Mouse (Mus musculus): Measurements from ENCODE around the gene Irf2. TPM values are rescaled to one million over a fixed set of nuclear protein-coding genes. Genes with fewer than 3 reads are reported as not detected.

The Irf2 gene
- polyA plus RNA-seq, 1 experiment from 2014 or later, result 29.0 TPM

DNA sequence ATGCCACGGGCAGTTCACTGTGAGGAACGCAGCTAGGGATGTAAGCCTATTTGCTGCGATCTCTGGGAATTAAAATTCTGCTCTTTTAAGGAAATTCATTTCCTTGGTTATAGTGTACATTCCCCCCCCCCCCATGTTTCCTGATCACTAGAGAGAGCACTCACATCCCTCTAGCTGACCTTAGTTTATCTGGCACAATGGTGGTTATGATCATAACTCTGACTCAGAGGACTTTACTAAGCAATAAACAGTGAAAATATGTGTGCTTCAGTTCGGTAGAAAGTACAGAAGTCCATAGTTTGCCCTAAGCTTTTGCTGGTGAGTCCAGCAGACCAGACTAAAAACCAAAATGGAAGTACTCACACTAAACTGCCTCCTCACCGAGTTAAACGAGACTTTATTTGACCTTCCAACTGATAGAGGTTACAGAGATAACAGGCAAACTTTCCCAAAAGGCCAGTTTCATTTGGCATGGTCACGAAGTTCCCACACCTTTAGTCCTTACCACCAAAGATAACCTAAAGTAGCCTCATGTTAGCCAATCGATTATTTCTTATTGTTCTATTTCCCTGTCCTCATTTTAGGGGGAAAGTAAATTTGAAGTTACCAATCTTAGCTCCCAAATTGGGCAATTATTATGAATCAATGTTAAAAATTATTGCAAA lies 142.4 kb downstream of the Irf2 start:
- 72% methylated on average over 8 of the region's 8 CpGs for WGBS
- Histone ChIP-seq H3K9ac (ENCODE audit: low read depth, low read length) (no peak overlapping the region), H3K9me3 (ENCODE audit: control insufficient read depth, low read length) (no peaks in the 10 kb centered on the region), H3K4me3 (ENCODE audit: low read length) (no peak overlapping the region), H3K4me2 (ENCODE audit: low read depth, low read length) (no peak overlapping the region), H3K27me3 (replicated peaks; ENCODE audit: control insufficient read depth, insufficient read depth, low read length) (no peaks in the 10 kb centered on the region), H3K27ac (ENCODE audit: low read length) (peak overlapping the region; percentile 64), H3K4me1 (ENCODE audit: control insufficient read depth, insufficient read depth, low read length) (peaks cover 10% of the 10 kb centered on the region; the same call in 1 of the 2 replicates), H3K36me3 (ENCODE audit: control insufficient read depth, insufficient read depth, low read length) (no peaks in the 10 kb centered on the region)
- ATAC-seq, result peak; percentile 86

DNA sequence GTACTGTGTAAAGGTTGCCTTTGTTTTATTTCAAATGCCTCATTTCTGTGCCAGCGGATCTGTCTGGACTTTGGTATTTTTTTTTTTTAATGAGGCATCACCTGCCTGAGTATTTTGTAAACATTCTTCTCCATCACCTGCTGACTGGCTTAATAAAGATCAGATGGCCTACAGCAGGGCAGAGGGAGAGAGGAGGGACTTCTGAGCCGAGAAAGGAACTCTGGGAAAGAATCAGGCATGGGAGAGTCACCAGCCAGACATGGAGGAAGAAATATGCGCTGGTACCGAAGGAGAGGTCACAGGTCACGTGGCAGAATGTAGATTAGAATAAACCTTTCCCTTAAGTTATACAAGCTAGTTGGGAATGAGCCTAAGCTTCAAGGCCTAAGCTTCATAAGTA lies 143.2 kb downstream of the Irf2 start:
- 32% methylated on average over 5 of the region's 5 CpGs for WGBS
- peak overlapping the region; percentile 40; the same call in 1 of the 2 replicates for H3K27ac ChIP-seq (ENCODE audit: low read length)
- no peaks in the 10 kb centered on the region for H3K9me3 ChIP-seq (ENCODE audit: control insufficient read depth, low read length)

DNA sequence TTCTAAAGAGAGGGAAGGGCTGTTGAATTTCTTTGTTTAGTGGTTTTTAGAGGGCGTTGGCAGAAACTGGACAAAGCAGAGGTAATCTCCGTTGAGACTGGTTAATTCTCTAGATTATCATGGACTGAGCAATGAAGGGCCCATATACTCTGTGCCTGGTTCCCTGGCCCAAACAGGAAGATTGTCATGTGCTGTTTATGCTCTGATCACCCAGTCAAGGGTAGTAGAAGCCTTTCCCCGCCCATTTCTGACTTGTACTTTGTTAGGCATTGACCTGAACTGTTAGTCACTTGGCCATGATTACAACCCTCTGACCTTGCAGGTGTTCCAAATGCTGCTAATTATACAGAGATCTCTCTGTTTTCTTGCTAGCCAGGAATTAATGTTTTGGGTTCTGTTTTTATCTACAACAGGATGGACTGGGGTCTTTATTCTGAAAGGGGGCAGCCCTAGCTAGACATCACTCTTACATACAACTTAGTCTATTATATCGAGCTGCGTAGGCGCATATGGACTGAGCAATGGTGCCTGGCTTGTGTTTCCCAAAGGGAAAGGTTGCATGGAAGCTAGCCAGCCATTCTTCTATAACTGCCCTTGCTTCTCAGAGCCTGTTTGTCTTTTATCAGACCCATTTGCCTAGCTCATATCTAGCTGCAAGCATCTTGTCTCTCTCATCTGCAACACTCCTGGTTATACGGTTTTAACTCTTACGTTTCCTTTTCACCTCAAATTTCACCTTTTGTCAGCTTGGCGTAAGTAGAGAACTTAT lies 143.9 kb downstream of the Irf2 start:
- H3K36me3 ChIP-seq (ENCODE audit: control insufficient read depth, insufficient read depth, low read length), result no peaks in the 10 kb centered on the region
- H3K27me3 ChIP-seq (replicated peaks; ENCODE audit: control insufficient read depth, insufficient read depth, low read length), result no peaks in the 10 kb centered on the region
- peaks cover 13% of the 10 kb centered on the region; the same call in 1 of the 2 replicates for H3K4me1 ChIP-seq (ENCODE audit: control insufficient read depth, insufficient read depth, low read length)
- no peak overlapping the region for H3K4me2 ChIP-seq (ENCODE audit: low read depth, low read length)
- H3K27ac ChIP-seq (ENCODE audit: low read length), result peak overlapping the region; percentile 40; the same call in 1 of the 2 replicates
- ATAC-seq, result peak; percentile 38; the same call in 1 of the 2 replicates
- no peaks in the 10 kb centered on the region for H3K9me3 ChIP-seq (ENCODE audit: control insufficient read depth, low read length)
- WGBS, result 84% methylated on average over 9 of the region's 9 CpGs
- no peak overlapping the region for H3K4me3 ChIP-seq (ENCODE audit: low read length)
- H3K9ac ChIP-seq (ENCODE audit: low read depth, low read length), result no peak overlapping the region

More for the DNA sequence above, 143.2 kb downstream of the Irf2 start:
- Histone ChIP-seq H3K4me1 (ENCODE audit: control insufficient read depth, insufficient read depth, low read length) (peaks cover 10% of the 10 kb centered on the region; the same call in 1 of the 2 replicates), H3K4me3 (ENCODE audit: low read length) (no peak overlapping the region), H3K27me3 (replicated peaks; ENCODE audit: control insufficient read depth, insufficient read depth, low read length) (no peaks in the 10 kb centered on the region), H3K4me2 (ENCODE audit: low read depth, low read length) (no peak overlapping the region), H3K9ac (ENCODE audit: low read depth, low read length) (no peak overlapping the region), H3K36me3 (ENCODE audit: control insufficient read depth, insufficient read depth, low read length) (no peaks in the 10 kb centered on the region)
- no peak for ATAC-seq

DNA sequence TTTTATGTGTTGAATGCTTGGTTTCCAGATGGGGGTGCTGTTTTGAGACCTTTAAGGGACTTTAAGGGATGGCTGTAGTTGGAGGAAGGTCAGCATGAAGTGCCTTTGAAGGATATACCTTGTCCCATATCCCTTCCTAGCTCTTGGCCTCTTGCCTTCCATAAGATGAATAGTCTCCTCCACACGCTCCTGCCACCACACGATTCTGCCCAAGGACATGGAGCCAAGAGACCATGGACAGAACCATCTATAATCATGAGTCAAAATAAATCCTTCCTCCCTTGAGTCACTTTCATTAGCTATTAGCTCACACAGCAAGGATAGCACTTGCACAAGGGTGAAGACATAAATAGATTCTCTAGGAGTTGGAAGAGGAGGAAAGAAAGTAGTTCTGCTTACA lies 146.3 kb downstream of the Irf2 start:
- Histone ChIP-seq H3K4me1 (ENCODE audit: control insufficient read depth, insufficient read depth, low read length) (peaks cover 15% of the 10 kb centered on the region; the same call in 1 of the 2 replicates), H3K9ac (ENCODE audit: low read depth, low read length) (no peak overlapping the region), H3K27me3 (replicated peaks; ENCODE audit: control insufficient read depth, insufficient read depth, low read length) (no peaks in the 10 kb centered on the region), H3K4me2 (ENCODE audit: low read depth, low read length) (no peak overlapping the region), H3K36me3 (ENCODE audit: control insufficient read depth, insufficient read depth, low read length) (no peaks in the 10 kb centered on the region), H3K9me3 (ENCODE audit: control insufficient read depth, low read length) (no peaks in the 10 kb centered on the region), H3K4me3 (ENCODE audit: low read length) (no peak overlapping the region), H3K27ac (ENCODE audit: low read length) (no peak overlapping the region)
- ATAC-seq, result no peak
- WGBS, result 81% methylated on average over 2 of the region's 2 CpGs

DNA sequence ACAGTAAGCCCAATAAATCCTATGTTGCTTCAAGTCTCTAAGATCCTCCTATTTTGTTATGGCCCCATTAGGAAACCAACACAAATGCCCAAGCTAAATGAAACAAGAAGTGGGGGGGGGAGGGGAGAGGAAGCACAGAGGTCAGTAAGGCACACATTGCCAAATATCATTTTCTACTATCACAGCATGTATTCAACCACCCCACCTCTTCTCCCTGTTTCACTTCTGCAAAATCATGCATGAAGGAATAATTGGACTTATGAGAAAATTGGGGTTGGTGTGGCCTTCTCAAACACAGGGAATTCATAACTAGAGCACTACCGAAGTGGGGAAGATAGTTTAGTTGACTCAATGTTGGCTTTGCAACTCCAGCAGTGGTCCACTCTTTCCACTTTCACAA lies 146.7 kb downstream of the Irf2 start:
- WGBS, result 87% methylated on average over 1 of the region's 1 CpGs
- Histone ChIP-seq H3K4me3 (ENCODE audit: low read length) (no peak overlapping the region), H3K4me1 (ENCODE audit: control insufficient read depth, insufficient read depth, low read length) (peaks cover 15% of the 10 kb centered on the region; the same call in 1 of the 2 replicates), H3K9me3 (ENCODE audit: control insufficient read depth, low read length) (no peaks in the 10 kb centered on the region), H3K9ac (ENCODE audit: low read depth, low read length) (no peak overlapping the region), H3K27me3 (replicated peaks; ENCODE audit: control insufficient read depth, insufficient read depth, low read length) (no peaks in the 10 kb centered on the region), H3K4me2 (ENCODE audit: low read depth, low read length) (no peak overlapping the region), H3K27ac (ENCODE audit: low read length) (no peak overlapping the region), H3K36me3 (ENCODE audit: control insufficient read depth, insufficient read depth, low read length) (no peaks in the 10 kb centered on the region)
- ATAC-seq, result no peak

DNA sequence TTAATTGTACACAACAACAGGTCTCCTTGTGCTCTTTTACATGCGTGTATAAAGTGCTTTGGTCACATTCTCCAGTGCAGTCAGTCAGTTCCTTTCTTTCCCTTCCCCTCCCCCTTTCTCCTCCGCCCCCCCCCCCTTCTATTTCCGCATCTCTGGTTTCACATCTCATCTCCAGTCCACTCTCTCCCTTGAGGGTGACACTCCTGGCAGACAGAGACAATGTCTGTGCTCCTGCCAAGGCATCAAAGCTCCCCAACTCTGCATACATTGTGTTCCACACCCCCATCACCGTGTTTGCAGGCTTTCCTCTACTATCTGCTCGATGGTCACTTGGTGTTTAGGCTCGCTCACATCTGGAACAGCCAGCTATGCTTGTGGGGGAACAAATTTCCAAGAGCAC lies 147.9 kb downstream of the Irf2 start:
- H3K4me2 ChIP-seq (ENCODE audit: low read depth, low read length), result no peak overlapping the region
- no peaks in the 10 kb centered on the region for H3K36me3 ChIP-seq (ENCODE audit: control insufficient read depth, insufficient read depth, low read length)
- no peaks in the 10 kb centered on the region for H3K9me3 ChIP-seq (ENCODE audit: control insufficient read depth, low read length)
- H3K4me1 ChIP-seq (ENCODE audit: control insufficient read depth, insufficient read depth, low read length), result peaks cover 19% of the 10 kb centered on the region
- no peak for ATAC-seq
- H3K27ac ChIP-seq (ENCODE audit: low read length), result no peak overlapping the region
- no peak overlapping the region for H3K9ac ChIP-seq (ENCODE audit: low read depth, low read length)
- H3K4me3 ChIP-seq (ENCODE audit: low read length), result no peak overlapping the region
- WGBS, result 79% methylated on average over 6 of the region's 6 CpGs
- H3K27me3 ChIP-seq (replicated peaks; ENCODE audit: control insufficient read depth, insufficient read depth, low read length), result no peaks in the 10 kb centered on the region

DNA sequence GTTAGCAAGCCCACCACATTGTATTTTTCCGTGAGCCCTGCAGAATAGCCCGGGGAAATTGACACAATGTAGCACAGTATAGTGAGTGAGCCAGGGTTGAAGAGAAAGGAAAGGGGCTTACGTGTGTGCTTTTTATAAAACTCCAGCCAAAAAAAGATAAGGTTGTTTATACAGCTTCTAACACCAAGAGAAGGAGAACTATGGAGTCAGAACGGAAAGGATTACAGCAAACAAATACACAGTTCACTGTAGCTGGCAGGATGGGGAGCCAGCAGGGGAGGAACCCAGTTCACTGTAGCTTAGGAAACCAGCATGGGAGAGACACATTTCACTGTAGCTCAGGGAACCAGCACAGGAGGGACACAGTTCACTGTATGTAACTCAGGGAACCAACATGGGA lies 149.0 kb downstream of the Irf2 start:
- ATAC-seq, result no peak; the same call in 1 of the 2 replicates
- no peaks in the 10 kb centered on the region for H3K9me3 ChIP-seq (ENCODE audit: control insufficient read depth, low read length)
- H3K27ac ChIP-seq (ENCODE audit: low read length), result 0 out of 2 replicates have a peak overlapping the region, but pooled peaks have one; percentile 12
- H3K4me2 ChIP-seq (ENCODE audit: low read depth, low read length), result no peak overlapping the region
- H3K4me3 ChIP-seq (ENCODE audit: low read length), result no peak overlapping the region
- no peak overlapping the region for H3K9ac ChIP-seq (ENCODE audit: low read depth, low read length)
- H3K4me1 ChIP-seq (ENCODE audit: control insufficient read depth, insufficient read depth, low read length), result peaks cover 17% of the 10 kb centered on the region
- H3K36me3 ChIP-seq (ENCODE audit: control insufficient read depth, insufficient read depth, low read length), result no peaks in the 10 kb centered on the region
- 45% methylated on average over 4 of the region's 4 CpGs for WGBS
- no peaks in the 10 kb centered on the region for H3K27me3 ChIP-seq (replicated peaks; ENCODE audit: control insufficient read depth, insufficient read depth, low read length)

DNA sequence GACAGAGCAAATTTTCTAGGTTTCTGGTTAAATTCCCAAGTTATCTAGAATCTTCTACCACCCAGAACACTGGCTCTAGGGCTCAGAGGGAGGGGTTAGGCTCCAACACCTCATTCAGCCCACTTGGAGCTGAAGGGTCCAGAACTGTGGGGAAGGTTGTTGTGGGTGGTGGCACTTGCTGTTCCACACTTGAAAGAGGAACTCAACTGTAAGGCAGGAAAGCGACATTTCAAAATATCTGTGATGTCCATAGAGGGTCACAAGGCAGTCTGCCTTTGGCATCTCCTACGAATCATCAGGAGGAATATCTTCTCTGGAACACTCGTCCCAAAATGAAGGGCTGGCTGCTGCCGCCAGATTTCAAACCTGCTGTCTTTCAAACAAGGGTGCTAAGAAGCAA lies 150.7 kb downstream of the Irf2 start:
- H3K4me3 ChIP-seq (ENCODE audit: low read length), result no peak overlapping the region
- H3K27ac ChIP-seq (ENCODE audit: low read length), result no peak overlapping the region
- H3K9me3 ChIP-seq (ENCODE audit: control insufficient read depth, low read length), result no peaks in the 10 kb centered on the region
- no peak overlapping the region for H3K4me2 ChIP-seq (ENCODE audit: low read depth, low read length)
- no peaks in the 10 kb centered on the region for H3K27me3 ChIP-seq (replicated peaks; ENCODE audit: control insufficient read depth, insufficient read depth, low read length)
- H3K36me3 ChIP-seq (ENCODE audit: control insufficient read depth, insufficient read depth, low read length), result no peaks in the 10 kb centered on the region
- no peak for ATAC-seq
- H3K4me1 ChIP-seq (ENCODE audit: control insufficient read depth, insufficient read depth, low read length), result peaks cover 19% of the 10 kb centered on the region
- H3K9ac ChIP-seq (ENCODE audit: low read depth, low read length), result no peak overlapping the region
- 92% methylated on average over 4 of the region's 4 CpGs for WGBS

DNA sequence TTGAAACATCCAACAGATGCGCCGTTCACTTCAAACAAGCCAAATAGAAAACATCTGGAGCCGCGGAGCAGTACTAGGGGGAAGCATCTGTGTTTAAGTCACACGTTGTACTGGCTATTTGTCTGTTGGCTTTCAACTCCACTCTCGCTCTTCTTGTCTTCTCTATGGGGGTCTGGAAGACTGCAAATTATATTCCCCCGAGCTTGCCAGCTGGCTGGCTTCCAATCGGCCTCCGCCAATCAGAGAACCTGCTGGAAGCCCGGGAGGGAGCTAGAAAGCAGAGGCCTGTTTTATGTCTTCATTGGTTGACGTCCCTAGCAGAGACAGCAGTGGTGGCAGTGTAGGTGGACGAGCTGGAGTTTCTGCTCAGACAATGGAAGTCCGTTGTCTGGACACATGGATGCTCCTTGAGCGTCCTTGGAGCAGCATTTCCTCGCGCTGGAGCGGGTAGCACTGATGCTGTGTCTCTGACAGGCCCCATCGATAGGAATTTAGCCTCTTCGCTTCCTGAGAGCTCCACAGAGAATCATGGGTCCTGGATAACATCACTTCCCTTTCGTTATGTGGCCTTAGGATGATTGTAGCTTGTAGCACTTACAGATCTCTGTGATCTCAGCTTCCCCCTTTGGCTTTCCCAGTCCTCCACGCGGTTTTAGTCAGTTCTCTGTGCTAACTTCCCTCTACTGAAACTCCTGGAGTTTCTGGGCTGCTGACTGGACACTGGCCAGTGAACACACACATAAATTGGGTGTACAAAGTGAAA lies 153.2 kb downstream of the Irf2 start:
- H3K27me3 ChIP-seq (replicated peaks; ENCODE audit: control insufficient read depth, insufficient read depth, low read length), result no peaks in the 10 kb centered on the region
- WGBS, result 48% methylated on average over 22 of the region's 22 CpGs
- H3K9me3 ChIP-seq (ENCODE audit: control insufficient read depth, low read length), result no peaks in the 10 kb centered on the region
- peaks cover 19% of the 10 kb centered on the region for H3K4me1 ChIP-seq (ENCODE audit: control insufficient read depth, insufficient read depth, low read length)
- H3K4me2 ChIP-seq (ENCODE audit: low read depth, low read length), result peak overlapping the region; percentile 36
- 0 out of 2 replicates have a peak overlapping the region, but pooled peaks have one; percentile 39 for H3K9ac ChIP-seq (ENCODE audit: low read depth, low read length)
- peak overlapping the region; percentile 92 for H3K27ac ChIP-seq (ENCODE audit: low read length)
- H3K36me3 ChIP-seq (ENCODE audit: control insufficient read depth, insufficient read depth, low read length), result no peaks in the 10 kb centered on the region
- H3K4me3 ChIP-seq (ENCODE audit: low read length), result peak overlapping the region; percentile 15; the same call in 1 of the 2 replicates
- ATAC-seq, result peak; percentile 86

Measured in intestine, embryonic 16.5 days (tissue).